Mouse (Mus musculus): ENCODE results near the gene Zbtb49.

Zbtb49 gene

DNA sequence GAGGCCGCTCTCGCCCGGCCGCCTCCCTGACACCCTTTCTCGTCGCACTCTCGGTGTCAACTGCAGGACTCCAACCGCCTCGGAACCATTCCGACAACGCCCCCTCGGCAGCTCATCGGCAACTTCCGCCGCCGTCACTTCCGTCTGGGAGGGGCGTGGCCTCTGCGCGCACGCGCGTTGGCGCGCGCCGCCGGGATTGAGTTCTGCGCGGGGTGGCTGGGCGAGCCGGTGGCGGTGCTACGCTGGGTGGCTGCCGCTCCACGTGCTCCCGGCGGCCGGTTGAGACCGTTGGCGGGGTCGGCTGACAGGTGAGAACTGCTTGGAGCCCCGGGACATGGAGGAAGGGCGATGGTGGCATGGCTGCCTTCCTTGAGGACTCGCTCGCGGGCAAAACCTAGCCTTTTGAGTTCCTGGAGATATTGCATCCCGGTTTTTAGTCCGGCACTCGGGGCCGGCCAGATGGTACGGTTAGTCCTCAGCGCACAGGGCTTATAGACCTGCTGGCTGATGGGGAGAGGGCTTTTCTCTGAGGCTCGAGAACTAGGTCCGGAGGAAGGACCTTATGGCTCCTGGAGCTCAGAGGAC lies at the start of gene Zbtb49, which contains the start of gene Lyar:
Gene Zbtb49, minus strand, starts transcription at position 130 of the 585 bp plus-strand sequence.
Gene Lyar, plus strand, starts transcription at position 143 of the 585 bp plus-strand sequence.
- peak; percentile 93 to 94 for DNase-seq (ENCODE audit: low spot score in 2 of 2)

DNA sequence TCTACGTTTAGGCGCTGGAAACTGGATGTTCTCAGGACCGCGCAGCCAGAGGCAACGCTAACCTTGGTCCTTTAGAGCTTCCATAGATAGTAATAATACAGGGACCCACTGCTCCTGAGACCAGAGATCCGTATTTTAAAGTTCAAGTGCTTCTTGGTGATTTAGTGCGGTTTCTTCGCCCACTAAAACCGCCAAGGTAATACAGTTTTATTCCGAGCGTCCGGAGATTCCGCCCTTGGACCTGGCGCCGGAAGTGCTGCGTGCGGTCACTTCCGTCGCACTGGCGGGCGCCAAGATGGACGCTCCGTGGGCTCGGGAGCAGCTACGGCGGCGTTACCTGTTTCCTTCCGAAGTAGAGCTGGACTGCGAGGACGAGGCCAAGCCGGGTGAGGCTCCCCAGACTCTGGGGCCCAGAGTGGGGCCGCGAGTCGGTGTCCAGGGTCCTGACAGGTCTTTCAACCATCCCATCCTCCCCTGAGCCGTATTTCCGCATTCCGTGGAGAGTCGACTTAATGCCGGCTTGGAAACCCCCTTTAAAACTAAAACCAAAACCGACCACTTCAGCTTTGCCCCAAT lies 39.9 kb upstream of the Zbtb49 start, which contains the start of gene Tmem128:
Gene Tmem128, plus strand, starts transcription at position 79 of the 576 bp plus-strand sequence.
- peak; percentile 73 to 80 for DNase-seq (ENCODE audit: low spot score in 2 of 2)

DNA sequence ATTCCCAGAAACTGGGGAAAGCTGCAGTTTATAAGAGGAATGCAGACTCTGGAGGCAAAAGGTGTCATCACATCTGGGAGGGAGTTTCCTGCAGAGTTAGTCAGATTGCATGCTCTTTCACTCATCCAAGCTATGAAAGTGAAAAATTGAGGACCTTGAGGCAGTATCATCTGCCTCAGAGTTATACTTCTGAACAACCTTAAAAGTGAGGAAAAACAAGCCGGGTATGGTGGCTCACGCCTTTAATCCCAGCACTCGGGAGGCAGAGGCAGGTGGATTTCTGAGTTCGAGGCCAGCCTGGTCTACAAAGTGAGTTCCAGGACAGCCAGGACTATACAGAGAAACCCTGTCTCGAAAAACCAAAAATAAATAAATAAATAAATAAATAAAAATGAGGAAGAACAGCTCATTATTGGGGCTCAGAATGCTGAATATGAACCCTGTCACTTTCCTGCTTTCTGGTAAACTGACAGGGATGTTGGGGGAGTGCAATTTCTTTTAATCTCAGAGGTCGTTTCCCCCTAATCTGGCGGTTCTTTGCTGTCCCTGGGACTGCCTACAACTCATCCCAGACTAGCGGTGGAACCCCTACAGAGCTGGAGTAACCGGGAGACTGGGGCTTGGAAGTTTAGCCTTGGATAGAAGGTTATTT lies 39.3 kb upstream of the Zbtb49 start:
- DNase-seq (ENCODE audit: low spot score in 2 of 2) = no peak

DNA sequence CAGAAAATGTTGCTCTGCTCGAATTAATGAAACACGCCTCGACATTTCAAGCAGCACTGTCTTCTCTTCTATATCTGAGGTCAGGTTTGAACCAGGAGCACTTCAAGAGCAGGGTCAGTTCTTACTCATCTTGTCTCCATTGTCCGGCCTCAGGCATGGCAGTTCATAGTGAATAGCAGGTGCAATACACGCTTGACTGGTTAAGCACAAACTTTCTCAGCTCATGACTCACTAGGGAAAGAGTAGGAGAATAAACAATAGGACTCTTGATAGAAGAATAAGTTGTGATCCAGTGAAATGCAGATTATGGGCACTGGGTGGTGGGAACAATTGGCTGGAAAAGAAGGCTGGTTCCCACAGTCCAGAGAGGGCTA lies 38.5 kb upstream of the Zbtb49 start:
- no peak for DNase-seq (ENCODE audit: low spot score in 2 of 2)

DNA sequence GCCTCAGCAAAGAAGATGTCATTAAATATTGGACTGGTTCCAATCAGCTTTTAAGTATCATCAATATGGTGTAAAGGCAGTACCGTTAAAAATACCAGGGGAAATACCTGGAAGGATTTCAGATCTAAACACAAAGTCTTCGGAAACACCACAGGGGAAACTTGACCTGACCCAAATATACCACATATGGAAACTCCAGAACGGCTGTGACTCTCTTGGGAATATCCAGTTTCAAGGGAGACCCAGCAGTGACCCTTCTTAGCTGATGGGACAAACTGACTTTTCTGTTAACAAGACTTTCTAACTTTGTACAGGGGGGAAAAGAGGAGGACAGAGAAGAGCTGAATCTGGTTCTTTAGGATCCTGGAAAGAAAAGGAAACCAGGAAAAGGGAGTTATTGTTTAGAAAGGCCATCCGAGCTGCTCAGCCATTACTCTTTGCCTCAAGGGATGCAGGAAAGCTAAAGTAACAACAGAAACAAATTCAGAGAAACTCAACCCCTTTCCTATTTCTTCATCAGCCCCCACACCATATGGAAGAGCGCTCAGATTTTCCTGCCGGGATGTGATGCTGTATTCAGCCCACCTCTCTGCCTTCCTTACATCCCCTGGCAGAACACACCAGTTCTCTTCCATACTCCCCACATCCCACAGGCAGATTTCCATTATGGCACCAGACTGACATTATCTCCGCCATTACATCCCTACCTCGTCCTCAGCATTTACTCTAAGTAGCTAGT lies 37.9 kb upstream of the Zbtb49 start:
- no peak for DNase-seq (ENCODE audit: low spot score in 2 of 2)

GRCm38 (mm10) chr5:38256551-38256950 lies 36.3 kb upstream of the Zbtb49 start:
- DNase-seq (ENCODE audit: low spot score in 2 of 2) = no peak

DNA sequence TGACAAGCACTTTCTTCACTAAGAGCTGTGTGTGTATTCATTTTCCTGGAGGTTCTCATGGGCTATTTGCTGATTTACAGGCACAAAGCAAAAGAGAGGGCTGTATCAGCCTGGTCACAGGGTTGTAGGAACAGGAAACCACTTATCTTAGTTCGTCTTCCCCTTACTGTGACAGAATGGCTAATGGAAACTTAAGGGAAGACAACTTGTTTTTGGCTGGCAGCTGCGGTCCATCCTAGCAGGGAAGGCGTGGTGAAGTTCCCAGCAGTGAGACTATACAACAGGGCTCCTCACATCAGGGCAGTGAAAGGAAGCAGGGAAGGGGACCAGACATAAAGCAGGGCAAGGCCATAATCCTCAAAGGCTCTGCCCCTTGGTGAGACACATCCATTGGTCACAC lies 35.4 kb upstream of the Zbtb49 start:
- no peak for DNase-seq (ENCODE audit: low spot score in 2 of 2)

GRCm38 (mm10) chr5:38255195-38255594 lies 34.9 kb upstream of the Zbtb49 start:
- no peak for DNase-seq (ENCODE audit: low spot score in 2 of 2)

DNA sequence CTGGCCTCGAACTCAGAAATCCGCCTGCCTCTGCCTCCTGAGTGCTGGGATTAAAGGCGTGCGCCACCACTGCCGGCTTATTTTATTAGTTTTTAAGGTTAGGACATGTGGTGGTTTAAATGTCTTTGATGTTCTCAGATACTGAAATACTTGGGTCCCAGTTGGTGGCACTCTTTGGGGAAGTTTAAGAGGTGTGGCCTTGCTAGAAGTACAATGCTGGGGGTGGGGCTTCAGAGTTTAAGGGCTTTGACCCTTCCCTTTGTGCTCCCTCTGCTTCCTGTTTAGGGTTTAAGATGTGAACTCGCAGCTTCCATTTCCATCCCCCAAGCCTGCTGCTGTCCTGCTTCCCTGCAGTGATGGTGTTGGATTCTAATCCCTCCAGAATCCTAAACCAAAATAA lies 21.7 kb upstream of the Zbtb49 start:
- DNase-seq (ENCODE audit: low spot score in 2 of 2) = no peak

- DNase-seq (ENCODE audit: low spot score in 2 of 2) = no peak
Observed at GRCm38 (mm10) chr5:38241473-38241834, 21.2 kb upstream of the Zbtb49 start.

GRCm38 (mm10) chr5:38240727-38241472 lies 20.6 kb upstream of the Zbtb49 start:
- DNase-seq (ENCODE audit: low spot score in 2 of 2) = no peak

DNA sequence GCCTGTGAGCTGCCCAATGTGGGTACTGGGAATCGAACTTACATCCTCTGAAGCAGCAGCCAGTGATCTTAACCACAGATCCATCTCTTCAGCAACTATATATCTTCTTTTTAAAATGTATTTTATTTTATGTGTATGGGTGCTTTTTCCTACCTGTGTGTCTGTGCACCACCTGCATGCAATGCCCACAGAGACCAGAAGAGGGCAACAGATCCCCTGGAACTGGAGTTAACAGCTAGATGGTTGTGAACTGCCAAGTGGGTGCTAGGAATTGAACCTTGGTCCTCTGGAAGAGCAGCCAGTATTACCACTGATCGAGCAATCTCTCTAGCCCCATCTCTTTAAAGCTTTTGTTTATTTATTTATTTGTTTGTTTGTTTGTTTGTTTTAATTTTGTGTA lies 16.4 kb upstream of the Zbtb49 start:
- no peak for DNase-seq (ENCODE audit: low spot score in 2 of 2)

DNA sequence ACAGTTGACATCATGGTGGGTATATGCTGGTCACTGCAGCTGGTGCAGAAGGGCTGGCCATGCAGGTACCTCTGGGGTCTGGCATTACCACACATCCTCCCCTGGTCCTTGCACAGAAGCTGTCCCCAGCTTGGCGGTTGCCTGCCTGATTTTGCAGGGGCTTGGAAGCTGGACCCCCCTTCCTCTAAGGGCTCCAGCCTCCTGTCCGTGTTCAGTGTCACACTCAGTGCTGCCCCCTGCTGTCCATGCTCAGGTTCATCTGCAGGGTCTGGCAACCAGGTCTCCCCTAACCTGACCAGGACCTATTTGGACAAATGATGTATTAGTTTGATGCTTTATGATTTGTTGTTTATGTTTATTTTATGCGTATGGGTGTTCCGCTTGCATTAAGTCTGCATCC lies 15.2 kb upstream of the Zbtb49 start:
- peak in 1 of 2 experiments; percentile 48 for DNase-seq (ENCODE audit: low spot score in 2 of 2)

- DNase-seq (ENCODE audit: low spot score in 2 of 2) = peak; percentile 59 to 69
Observed at GRCm38 (mm10) chr5:38219771-38220307, 418 bp downstream of the Zbtb49 start.

- no peak for DNase-seq (ENCODE audit: low spot score in 2 of 2)
Observed at GRCm38 (mm10) chr5:38213009-38213408, 7.2 kb downstream of the Zbtb49 start.

DNA sequence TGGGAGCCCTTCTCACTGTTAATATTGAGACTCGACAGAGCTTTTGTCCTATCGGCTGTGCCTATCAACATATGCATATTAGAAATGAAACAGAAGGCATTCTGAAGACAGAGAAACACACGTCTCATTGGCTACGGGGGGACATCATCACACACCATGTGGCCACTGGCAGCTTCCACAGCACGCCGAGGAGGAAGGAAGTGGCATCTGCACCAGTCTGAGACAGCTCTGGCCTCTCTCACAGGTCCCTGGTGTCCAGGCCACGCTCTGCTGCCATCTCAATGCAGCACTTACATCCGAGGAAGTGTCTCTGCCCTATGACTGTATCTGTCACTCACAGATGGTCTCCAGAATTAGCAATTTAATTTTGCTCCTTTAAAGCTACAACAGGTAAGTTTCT lies 8.6 kb downstream of the Zbtb49 start:
- no peak for DNase-seq (ENCODE audit: low spot score in 2 of 2)

GRCm38 (mm10) chr5:38208985-38209384 lies 11.3 kb downstream of the Zbtb49 start:
- no peak for DNase-seq (ENCODE audit: low spot score in 2 of 2)

DNA sequence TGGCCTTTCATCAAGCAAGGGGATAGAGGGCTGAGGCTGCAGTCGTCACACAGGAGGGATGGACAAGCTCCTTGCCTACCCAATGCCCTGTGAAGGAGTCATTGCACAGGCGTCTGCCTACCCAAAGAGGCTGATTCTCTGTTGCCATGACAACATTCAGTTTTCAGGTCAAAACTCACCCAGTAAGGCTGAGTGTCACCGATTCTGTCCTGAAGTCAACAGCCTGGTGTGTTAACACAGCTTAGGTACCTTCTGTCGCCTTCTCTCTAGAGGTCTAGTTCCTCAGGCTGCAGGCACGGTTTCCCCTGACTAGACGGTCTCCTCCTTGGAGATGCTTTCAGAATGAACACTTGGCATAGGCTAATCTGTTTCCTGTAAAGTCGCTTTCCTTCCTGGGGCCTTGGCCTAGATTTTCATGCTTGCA lies 14.9 kb downstream of the Zbtb49 start:
- DNase-seq (ENCODE audit: low spot score in 2 of 2) = peak; percentile 29 to 49

- DNase-seq (ENCODE audit: low spot score in 2 of 2) = no peak
Observed at GRCm38 (mm10) chr5:38199686-38200085, 20.6 kb downstream of the Zbtb49 start.

- DNase-seq (ENCODE audit: low spot score in 2 of 2) = peak; percentile 92 to 95
Observed at GRCm38 (mm10) chr5:38197482-38197823, 22.8 kb downstream of the Zbtb49 start.

GRCm38 (mm10) chr5:38196821-38197481 lies 23.3 kb downstream of the Zbtb49 start:
- DNase-seq (ENCODE audit: low spot score in 2 of 2) = no peak
